Mouse (Mus musculus) lung, embryonic 16.5 days (tissue): ENCODE measurements around the gene Axdnd1. TPM values are rescaled to one million over a fixed set of nuclear protein-coding genes. Genes with fewer than 3 reads are reported as not detected.

Source experiments
- ATAC-seq: fragments of 200-750 bp; cut with Nextera tagmentation; 2 replicates; pipeline ENCODE4 v1.8.0; 2017; ENCODE audit warnings: low read depth, mild to moderate bottlenecking, moderate library complexity
- H3K27ac ChIP-seq: fragments of 300-500 bp; sonication (generic); 2 replicates; pipeline ENCODE4 v1.5.1; 2014; ENCODE audit warnings: mild to moderate bottlenecking, control low read depth, low read length
- H3K27me3 ChIP-seq: fragments of 300-500 bp; sonication (generic); 2 replicates; pipeline ENCODE4 v1.6.1; 2014; ENCODE audit warnings: low read depth, low read length, mixed read lengths; ENCODE audit not compliant: control insufficient read depth, insufficient read depth
- H3K36me3 ChIP-seq: fragments of 300-500 bp; sonication (generic); 2 replicates; pipeline ENCODE4 v1.6.1; 2014; ENCODE audit warnings: low read length; ENCODE audit not compliant: control insufficient read depth, insufficient read depth
- H3K4me1 ChIP-seq: fragments of 300-500 bp; sonication (generic); replicated peaks from 2 replicates; pipeline ENCODE4 v1.6.1; 2014; ENCODE audit warnings: low read length, mixed read lengths; ENCODE audit not compliant: control insufficient read depth, insufficient read depth
- H3K4me2 ChIP-seq: fragments of 300-500 bp; sonication (generic); 2 replicates; pipeline ENCODE4 v1.6.1; 2014; ENCODE audit warnings: low read depth, low read length, control low read depth
- H3K4me3 ChIP-seq: fragments of 300-500 bp; sonication (generic); 2 replicates; pipeline ENCODE4 v1.5.1; 2014; ENCODE audit warnings: mild to moderate bottlenecking, low read length, control low read depth
- H3K9ac ChIP-seq: fragments of 300-500 bp; sonication (generic); 2 replicates; pipeline ENCODE4 v1.6.1; 2014; ENCODE audit warnings: low read length, control low read depth
- H3K9me3 ChIP-seq: fragments of 300-500 bp; sonication (generic); 2 replicates; pipeline ENCODE4 v1.6.1; 2016; ENCODE audit warnings: low read length; ENCODE audit not compliant: control insufficient read depth
- WGBS: fragments of 180-500 bp; shearing (Covaris S2); extraction: QIAGEN DNeasy Blood & Tissue Kit; methylation state at CpG from one replicate; pipeline ENCODE4 v1.1.7; 2014; 5-methylcytosine and 5-hydroxymethylcytosine counted together
- polyA plus RNA-seq: library from polyadenylated mRNA; unstranded; fragments of >200 nt; fragmentation: Nextera tagmentation; extraction: Ambion mirVana; gene quantifications from 2 replicates; pipeline ENCODE4 v1.2.1, GENCODE M21; 2015

Axdnd1 gene
- polyA plus RNA-seq, 1 experiment from 2014 or later, result 0.41 TPM

DNA sequence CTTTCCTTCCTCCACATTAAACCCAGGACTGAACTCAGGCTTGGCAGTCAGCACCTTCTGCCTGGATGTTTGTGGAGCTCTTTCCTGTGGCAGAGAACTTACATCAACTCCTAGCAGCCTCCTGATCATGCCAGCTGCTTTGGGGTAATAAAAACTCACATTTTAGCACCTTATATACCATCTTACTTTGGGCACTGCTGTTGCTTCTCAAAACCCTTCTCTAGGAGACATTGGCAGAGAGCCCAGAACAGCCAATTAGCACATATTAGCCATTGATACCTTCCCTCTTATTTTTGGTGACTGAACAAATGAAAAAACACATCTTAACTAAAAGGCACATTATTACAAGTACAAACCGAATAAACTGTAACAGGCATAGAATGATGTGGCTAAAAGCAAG is 24.1 kb upstream of the Axdnd1 start:
- WGBS, result 86% methylated on average over 1 of the region's 1 CpGs

DNA sequence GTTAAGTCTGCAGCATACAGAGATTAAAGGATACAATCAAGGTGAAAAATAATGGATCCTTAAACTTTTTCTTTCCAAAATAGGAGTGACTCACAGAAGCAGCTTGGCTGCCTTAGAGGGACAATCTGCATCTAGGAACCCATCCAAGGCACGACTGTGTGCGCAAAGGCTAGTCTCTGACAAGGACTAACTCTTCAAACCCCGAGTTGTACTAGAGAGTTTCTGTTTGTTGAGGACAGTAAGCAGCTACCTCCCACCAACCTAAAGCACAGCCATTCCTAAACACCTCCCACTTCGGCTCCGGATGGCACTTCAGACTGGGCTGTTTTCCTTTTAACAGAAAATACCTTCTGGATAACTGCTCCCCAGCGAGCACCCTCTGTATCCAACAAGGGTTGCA is 21.8 kb upstream of the Axdnd1 start:
- no peak for ATAC-seq
- Histone ChIP-seq H3K9me3 (no peaks in the 10 kb centered on the region), H3K4me1 (no peaks in the 10 kb centered on the region), H3K27ac (no peak overlapping the region), H3K27me3 (no peaks in the 10 kb centered on the region), H3K36me3 (peaks cover 17% of the 10 kb centered on the region), H3K9ac (no peak overlapping the region), H3K4me2 (no peak overlapping the region), H3K4me3 (no peak overlapping the region)
- 72% methylated on average over 6 of the region's 6 CpGs for WGBS

More for the DNA sequence above, 24.1 kb upstream of the Axdnd1 start:
- Histone ChIP-seq H3K27me3 (no peaks in the 10 kb centered on the region), H3K27ac (no peak overlapping the region), H3K4me3 (no peak overlapping the region), H3K36me3 (peaks cover 6% of the 10 kb centered on the region), H3K9me3 (no peaks in the 10 kb centered on the region), H3K9ac (no peak overlapping the region), H3K4me1 (no peaks in the 10 kb centered on the region), H3K4me2 (no peak overlapping the region)
- ATAC-seq, result no peak

- Histone ChIP-seq H3K4me2 (no peak overlapping the region), H3K9me3 (no peaks in the 10 kb centered on the region), H3K27me3 (no peaks in the 10 kb centered on the region), H3K9ac (no peak overlapping the region), H3K27ac (no peak overlapping the region), H3K36me3 (peaks cover 20% of the 10 kb centered on the region), H3K4me1 (no peaks in the 10 kb centered on the region), H3K4me3 (no peak overlapping the region)
- 88% methylated on average over 12 of the region's 12 CpGs for WGBS
- ATAC-seq, result no peak
These were observed 21.3 kb upstream of the Axdnd1 start for GRCm38 (mm10) chr1:156442266-156442665.

GRCm38 (mm10) chr1:156437726-156438125 is 16.8 kb upstream of the Axdnd1 start:
- Histone ChIP-seq H3K4me1 (no peaks in the 10 kb centered on the region), H3K9me3 (no peaks in the 10 kb centered on the region), H3K9ac (no peak overlapping the region), H3K4me2 (no peak overlapping the region), H3K4me3 (no peak overlapping the region), H3K27ac (no peak overlapping the region), H3K36me3 (peaks cover 36% of the 10 kb centered on the region), H3K27me3 (no peaks in the 10 kb centered on the region)
- no peak for ATAC-seq
- 91% methylated on average over 5 of the region's 5 CpGs for WGBS

DNA sequence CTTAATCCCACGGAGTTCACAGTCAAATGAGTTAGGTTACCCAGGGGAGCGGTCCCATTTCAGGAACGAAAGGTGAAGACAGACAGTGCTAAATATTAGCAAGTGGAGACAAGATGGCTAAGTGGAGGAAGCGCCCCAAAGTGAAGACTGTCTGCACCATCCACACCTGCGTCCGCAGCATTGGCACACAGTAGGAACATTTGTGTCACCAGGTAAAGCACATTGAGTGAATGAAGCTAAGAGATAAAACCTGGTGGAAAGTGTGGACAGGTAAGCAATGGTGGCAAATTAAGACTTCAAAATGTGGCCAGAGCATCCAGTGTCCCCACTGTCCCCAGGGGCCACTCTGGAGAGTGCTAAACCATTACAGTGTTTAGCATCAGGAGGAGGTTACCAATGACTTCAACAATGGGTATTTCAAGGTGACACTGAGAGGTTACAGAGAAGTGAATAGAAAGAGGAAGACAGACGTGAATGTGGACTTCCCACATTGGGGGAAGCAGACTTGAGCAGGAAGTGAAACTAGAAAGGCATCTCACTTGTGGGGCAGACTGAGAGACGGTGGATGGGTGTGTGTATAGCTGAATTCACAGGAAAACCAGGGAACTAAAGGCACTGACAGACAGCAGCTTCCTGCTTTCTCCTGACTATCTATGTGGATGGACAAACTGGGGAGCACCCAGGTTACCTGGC is 16.2 kb upstream of the Axdnd1 start:
- no peak overlapping the region for H3K4me3 ChIP-seq
- H3K9ac ChIP-seq, result no peak overlapping the region
- ATAC-seq, result no peak
- H3K27me3 ChIP-seq, result no peaks in the 10 kb centered on the region
- H3K4me1 ChIP-seq, result no peaks in the 10 kb centered on the region
- H3K27ac ChIP-seq, result no peak overlapping the region
- no peaks in the 10 kb centered on the region for H3K9me3 ChIP-seq
- no peak overlapping the region for H3K4me2 ChIP-seq
- H3K36me3 ChIP-seq, result peaks cover 42% of the 10 kb centered on the region
- WGBS, result 87% methylated on average over 8 of the region's 8 CpGs

GRCm38 (mm10) chr1:156433497-156433896 is 12.5 kb upstream of the Axdnd1 start:
- no peaks in the 10 kb centered on the region for H3K27me3 ChIP-seq
- no peak for ATAC-seq
- H3K4me2 ChIP-seq, result no peak overlapping the region
- WGBS, result 85% methylated on average over 3 of the region's 3 CpGs
- no peak overlapping the region for H3K27ac ChIP-seq
- peaks cover 40% of the 10 kb centered on the region for H3K36me3 ChIP-seq
- no peaks in the 10 kb centered on the region for H3K4me1 ChIP-seq
- H3K9ac ChIP-seq, result no peak overlapping the region
- no peaks in the 10 kb centered on the region for H3K9me3 ChIP-seq
- no peak overlapping the region for H3K4me3 ChIP-seq

DNA sequence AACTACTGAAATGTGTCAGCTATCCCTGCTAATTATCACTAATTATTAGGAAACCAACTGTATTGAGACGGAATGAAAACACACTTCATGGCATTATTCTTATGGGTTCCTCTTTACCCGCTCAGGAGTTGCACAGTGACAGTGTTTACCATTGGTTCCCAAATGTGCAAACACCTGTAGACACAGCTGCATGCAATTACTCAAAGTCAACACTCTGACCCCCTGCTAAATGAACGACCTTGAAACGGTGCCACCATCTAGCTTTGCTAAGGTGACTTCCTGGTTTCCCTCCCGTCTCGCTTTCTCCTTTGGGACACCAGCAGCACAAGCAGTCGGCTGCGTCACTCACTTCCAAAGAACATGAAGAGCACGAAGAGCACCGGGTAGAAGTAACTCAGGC is 11.5 kb upstream of the Axdnd1 start:
- Histone ChIP-seq H3K36me3 (peaks cover 36% of the 10 kb centered on the region), H3K4me3 (no peak overlapping the region), H3K27me3 (no peaks in the 10 kb centered on the region), H3K9me3 (no peaks in the 10 kb centered on the region), H3K4me1 (no peaks in the 10 kb centered on the region), H3K9ac (no peak overlapping the region), H3K27ac (no peak overlapping the region), H3K4me2 (no peak overlapping the region)
- 76% methylated on average over 10 of the region's 10 CpGs for WGBS
- ATAC-seq, result no peak

DNA sequence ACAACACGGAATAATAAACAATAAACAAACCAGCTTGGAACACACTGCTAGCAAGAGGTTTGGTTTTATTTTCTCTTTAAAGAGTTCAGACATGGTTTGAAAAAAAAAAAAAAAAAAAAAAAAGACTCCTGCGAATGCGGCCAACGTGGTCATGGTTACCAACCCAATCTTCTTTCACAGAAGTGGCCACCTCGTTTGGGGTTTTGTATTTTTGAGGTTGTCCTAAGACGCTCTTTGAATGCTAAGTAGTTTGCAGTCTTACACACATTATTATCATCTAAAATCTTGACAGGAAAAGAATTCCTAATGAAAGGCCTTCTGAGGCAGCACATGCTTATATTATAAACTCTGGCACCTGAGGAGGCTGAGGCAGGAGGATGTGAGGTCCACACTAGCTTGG is 7.5 kb upstream of the Axdnd1 start:
- Histone ChIP-seq H3K27me3 (no peaks in the 10 kb centered on the region), H3K4me2 (no peak overlapping the region), H3K9ac (no peak overlapping the region), H3K9me3 (no peaks in the 10 kb centered on the region), H3K27ac (no peak overlapping the region), H3K36me3 (peaks cover 21% of the 10 kb centered on the region), H3K4me1 (no peaks in the 10 kb centered on the region), H3K4me3 (no peak overlapping the region)
- 85% methylated on average over 6 of the region's 6 CpGs for WGBS
- no peak for ATAC-seq

DNA sequence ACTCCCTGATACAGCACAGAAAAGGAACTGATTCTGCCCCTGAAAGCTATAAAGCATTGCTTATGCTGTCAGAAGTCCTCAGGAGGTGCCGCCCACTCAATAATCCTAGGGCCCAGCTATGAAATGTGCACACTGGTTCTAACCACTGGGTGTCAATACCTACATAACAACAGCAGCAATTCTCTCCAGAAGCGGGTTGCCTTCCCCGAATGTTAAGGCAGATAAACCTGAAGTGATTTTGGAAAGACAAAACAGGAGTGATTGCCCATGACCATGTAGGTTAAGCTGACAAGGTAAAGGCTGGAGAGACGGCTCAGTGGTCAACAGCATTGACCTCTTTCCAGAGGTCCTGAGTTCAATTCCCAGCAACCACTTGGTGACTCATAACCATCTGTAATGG is 4.8 kb upstream of the Axdnd1 start:
- 0 out of 2 replicates have a peak, but pooled peaks cover 2% of the 10 kb centered on the region for H3K36me3 ChIP-seq
- no peak overlapping the region for H3K27ac ChIP-seq
- no peaks in the 10 kb centered on the region for H3K4me1 ChIP-seq
- ATAC-seq, result no peak
- H3K4me2 ChIP-seq, result no peak overlapping the region
- no peaks in the 10 kb centered on the region for H3K9me3 ChIP-seq
- no peak overlapping the region for H3K4me3 ChIP-seq
- H3K9ac ChIP-seq, result no peak overlapping the region
- no peaks in the 10 kb centered on the region for H3K27me3 ChIP-seq
- 87% methylated on average over 4 of the region's 4 CpGs for WGBS

DNA sequence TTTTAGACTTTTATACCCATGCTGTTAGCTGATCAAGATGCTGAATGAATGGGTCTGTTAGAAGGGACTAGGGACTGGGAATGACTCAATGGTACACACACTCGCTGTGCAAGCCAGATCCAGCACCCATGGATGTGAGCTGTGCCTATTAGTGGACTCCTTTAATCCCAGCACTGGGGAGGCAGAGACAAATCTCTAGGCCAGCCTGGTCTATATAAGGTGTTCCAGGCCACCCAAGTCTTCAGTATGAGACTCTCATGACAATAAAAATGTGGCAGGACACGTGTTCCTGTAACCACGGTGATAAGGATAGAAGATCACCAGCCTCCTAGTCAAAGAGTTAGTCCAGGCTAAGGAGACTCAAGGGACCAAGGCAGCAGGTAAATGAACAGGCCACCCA is 3.1 kb upstream of the Axdnd1 start:
- no peaks in the 10 kb centered on the region for H3K9me3 ChIP-seq
- no peak overlapping the region for H3K4me2 ChIP-seq
- H3K4me1 ChIP-seq, result no peaks in the 10 kb centered on the region
- H3K4me3 ChIP-seq, result no peak overlapping the region
- 85% methylated on average over 3 of the region's 3 CpGs for WGBS
- H3K36me3 ChIP-seq, result no peaks in the 10 kb centered on the region
- ATAC-seq, result no peak
- H3K27ac ChIP-seq, result no peak overlapping the region
- H3K27me3 ChIP-seq, result no peaks in the 10 kb centered on the region
- no peak overlapping the region for H3K9ac ChIP-seq
